Mouse (Mus musculus) intestine, embryonic 15.5 days (tissue): ENCODE results near the gene Tbxas1. TPM values are rescaled to one million over a fixed set of nuclear protein-coding genes. Genes with fewer than 3 reads are reported as not detected.

Source experiments
- ATAC-seq: fragments of 200-750 bp; cut with Nextera tagmentation; 2 replicates; pipeline ENCODE4 v1.8.0; 2017; ENCODE audit warnings: moderate TSS enrichment, moderate library complexity
- H3K27ac ChIP-seq: fragments of 300-500 bp; sonication (generic); 2 replicates; pipeline ENCODE4 v1.5.1; 2015; ENCODE audit warnings: mild to moderate bottlenecking, inconsistent platforms
- H3K27me3 ChIP-seq: fragments of 300-500 bp; sonication (generic); replicated peaks from 2 replicates; pipeline ENCODE4 v1.6.1; 2015; ENCODE audit warnings: inconsistent platforms
- H3K36me3 ChIP-seq: fragments of 300-500 bp; sonication (generic); 2 replicates; pipeline ENCODE4 v1.6.1; 2015; ENCODE audit warnings: inconsistent platforms
- H3K4me1 ChIP-seq: fragments of 300-500 bp; sonication (generic); replicated peaks from 2 replicates; pipeline ENCODE4 v1.6.1; 2015; ENCODE audit warnings: inconsistent platforms
- H3K4me2 ChIP-seq: fragments of 300-500 bp; sonication (generic); replicated peaks from 2 replicates; pipeline ENCODE4 v1.6.1; 2015; ENCODE audit warnings: mild to moderate bottlenecking, inconsistent platforms
- H3K4me3 ChIP-seq: fragments of 300-500 bp; sonication (generic); replicated peaks from 2 replicates; pipeline ENCODE4 v1.5.1; 2015; ENCODE audit warnings: inconsistent platforms
- H3K9ac ChIP-seq: fragments of 300-500 bp; sonication (generic); 2 replicates; pipeline ENCODE4 v1.6.1; 2015; ENCODE audit warnings: inconsistent platforms
- H3K9me3 ChIP-seq: fragments of 300-500 bp; sonication (generic); 2 replicates; pipeline ENCODE4 v1.6.1; 2016; ENCODE audit warnings: inconsistent platforms
- WGBS: fragments of 180-500 bp; shearing (Covaris S2); methylation state at CpG from one replicate; pipeline ENCODE4 v1.1.7; 2015; 5-methylcytosine and 5-hydroxymethylcytosine counted together
- polyA plus RNA-seq: library from polyadenylated mRNA; unstranded; fragments of >200 nt; fragmentation: Nextera tagmentation; extraction: Ambion mirVana; gene quantifications from 2 replicates; pipeline ENCODE4 v1.2.1, GENCODE M21; 2015

The Tbxas1 gene
- polyA plus RNA-seq, 1 experiment from 2014 or later = 3.4 TPM

DNA sequence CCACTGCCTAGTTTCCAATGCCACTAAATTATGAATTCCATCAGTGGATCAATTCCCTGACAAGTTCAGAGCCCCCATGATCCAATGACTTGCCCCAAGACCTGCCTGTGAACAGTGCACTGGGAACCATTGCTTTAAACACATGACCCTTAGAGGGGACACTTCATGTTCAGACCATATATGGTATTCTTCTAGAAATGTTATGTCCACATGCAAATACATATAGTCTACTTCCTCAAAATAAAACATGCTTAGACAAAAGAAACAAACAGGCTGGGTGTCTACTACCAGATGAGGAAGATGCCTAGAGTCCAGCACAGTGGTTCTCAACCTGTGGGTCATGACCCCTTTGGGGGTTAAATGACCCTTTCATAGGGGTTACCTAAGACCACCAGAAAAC lies 201.3 kb downstream of the Tbxas1 start:
- H3K27me3 ChIP-seq = no peaks in the 10 kb centered on the region
- H3K27ac ChIP-seq = no peak overlapping the region
- ATAC-seq = no peak
- H3K36me3 ChIP-seq = no peaks in the 10 kb centered on the region
- H3K4me2 ChIP-seq = no peak overlapping the region
- no peak overlapping the region for H3K4me3 ChIP-seq
- no peaks in the 10 kb centered on the region for H3K4me1 ChIP-seq
- no peak overlapping the region for H3K9ac ChIP-seq
- no peaks in the 10 kb centered on the region for H3K9me3 ChIP-seq

DNA sequence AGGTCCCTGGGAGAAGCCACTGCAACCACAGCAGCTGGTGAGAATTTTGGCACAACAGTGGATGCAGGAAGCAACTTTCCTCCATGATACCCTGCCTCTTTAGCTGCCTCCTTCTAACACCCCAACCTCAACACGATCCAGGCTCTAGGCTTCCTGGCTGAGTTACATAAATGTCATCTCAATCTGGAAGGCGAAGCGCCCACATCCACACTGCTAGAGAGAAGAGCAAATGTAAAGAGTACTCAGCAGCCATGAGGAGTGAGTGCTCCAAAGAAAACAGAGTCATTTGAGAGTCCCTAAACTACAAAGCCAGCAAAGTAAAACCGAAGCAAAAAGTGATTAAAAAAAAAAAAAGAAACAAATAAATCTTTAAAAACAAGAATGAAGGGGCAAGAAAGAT lies 229.4 kb downstream of the Tbxas1 start:
- Histone ChIP-seq H3K4me3 (no peak overlapping the region), H3K4me1 (no peaks in the 10 kb centered on the region), H3K27ac (no peak overlapping the region), H3K9me3 (no peaks in the 10 kb centered on the region), H3K4me2 (no peak overlapping the region), H3K9ac (no peak overlapping the region), H3K27me3 (no peaks in the 10 kb centered on the region), H3K36me3 (no peaks in the 10 kb centered on the region)
- WGBS = 82% methylated on average over 4 of the region's 4 CpGs
- no peak for ATAC-seq

- 56% methylated on average over 2 of the region's 2 CpGs for WGBS
- H3K9ac ChIP-seq = no peak overlapping the region
- no peaks in the 10 kb centered on the region for H3K27me3 ChIP-seq
- no peak for ATAC-seq
- H3K4me1 ChIP-seq = no peaks in the 10 kb centered on the region
- H3K27ac ChIP-seq = no peak overlapping the region
- H3K36me3 ChIP-seq = no peaks in the 10 kb centered on the region
- H3K4me3 ChIP-seq = no peak overlapping the region
- no peak overlapping the region for H3K4me2 ChIP-seq
- no peaks in the 10 kb centered on the region for H3K9me3 ChIP-seq
Measured at GRCm38 (mm10) chr6:39106812-39107211, 231.6 kb downstream of the Tbxas1 start.

GRCm38 (mm10) chr6:39112701-39113100 lies 237.5 kb downstream of the Tbxas1 start:
- H3K9ac ChIP-seq = no peak overlapping the region
- no peak overlapping the region for H3K4me2 ChIP-seq
- WGBS = 91% methylated on average over 3 of the region's 3 CpGs
- H3K4me1 ChIP-seq = peaks cover 3% of the 10 kb centered on the region; the same call in 1 of the 2 replicates
- no peak overlapping the region for H3K4me3 ChIP-seq
- ATAC-seq = no peak
- H3K27ac ChIP-seq = no peak overlapping the region
- no peaks in the 10 kb centered on the region for H3K9me3 ChIP-seq
- no peaks in the 10 kb centered on the region for H3K36me3 ChIP-seq
- H3K27me3 ChIP-seq = no peaks in the 10 kb centered on the region

DNA sequence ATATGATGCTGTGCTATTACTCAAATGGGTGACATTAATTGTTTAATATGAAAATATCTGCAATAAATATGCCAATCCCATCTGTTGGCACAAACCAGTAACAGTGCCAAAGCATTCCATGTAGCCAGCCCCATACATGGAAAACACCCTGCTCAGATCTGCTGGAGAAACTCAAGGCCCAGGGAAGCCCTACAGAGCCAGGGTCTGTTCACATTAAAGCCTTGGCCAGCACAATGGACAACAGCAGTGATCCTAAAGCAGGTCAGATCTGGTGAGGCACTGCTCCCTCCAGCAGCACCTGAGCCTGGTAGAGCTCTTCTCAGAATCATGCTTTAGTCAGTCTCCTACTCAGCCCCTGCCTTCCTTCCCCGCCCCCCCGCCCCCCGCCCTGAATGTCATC lies 237.9 kb downstream of the Tbxas1 start:
- H3K4me2 ChIP-seq = no peak overlapping the region
- H3K27ac ChIP-seq = no peak overlapping the region
- no peaks in the 10 kb centered on the region for H3K27me3 ChIP-seq
- H3K9me3 ChIP-seq = no peaks in the 10 kb centered on the region
- H3K4me3 ChIP-seq = no peak overlapping the region
- H3K36me3 ChIP-seq = no peaks in the 10 kb centered on the region
- peaks cover 3% of the 10 kb centered on the region; the same call in 1 of the 2 replicates for H3K4me1 ChIP-seq
- 95% methylated on average over 3 of the region's 3 CpGs for WGBS
- ATAC-seq = no peak
- no peak overlapping the region for H3K9ac ChIP-seq

GRCm38 (mm10) chr6:39115438-39115837 lies 240.2 kb downstream of the Tbxas1 start:
- no peak overlapping the region for H3K4me3 ChIP-seq
- no peaks in the 10 kb centered on the region for H3K27me3 ChIP-seq
- no peak for ATAC-seq
- no peak overlapping the region for H3K4me2 ChIP-seq
- 83% methylated on average over 1 of the region's 1 CpGs for WGBS
- no peaks in the 10 kb centered on the region for H3K9me3 ChIP-seq
- peaks cover 3% of the 10 kb centered on the region; the same call in 1 of the 2 replicates for H3K4me1 ChIP-seq
- no peaks in the 10 kb centered on the region for H3K36me3 ChIP-seq
- H3K9ac ChIP-seq = no peak overlapping the region
- H3K27ac ChIP-seq = no peak overlapping the region

- Histone ChIP-seq H3K9ac (peak within 1 kb of the TSS; percentile 79), H3K4me2 (peak within 1 kb of the TSS; percentile 74), H3K9me3 (no peaks in the 10 kb centered on the region), H3K4me1 (peaks cover 3% of the 10 kb centered on the region; the same call in 1 of the 2 replicates), H3K27me3 (no peaks in the 10 kb centered on the region), H3K4me3 (peak within 1 kb of the TSS; percentile 85), H3K36me3 (no peaks in the 10 kb centered on the region), H3K27ac (peak within 1 kb of the TSS; percentile 49; the same call in 1 of the 2 replicates)
- ATAC-seq = peak; percentile 93
- WGBS = 2% methylated on average over 101 of the region's 101 CpGs
Measured at GRCm38 (mm10) chr6:39117584-39118455, 242.6 kb downstream of the Tbxas1 start, which contains the start of gene Parp12. Parp12 (minus strand) TSS chr6:39118349.

- 13% methylated on average over 49 of the region's 49 CpGs for WGBS
- no peak for ATAC-seq
- peak overlapping the region; percentile 74 for H3K4me2 ChIP-seq
- H3K9ac ChIP-seq = peak overlapping the region; percentile 79
- peak overlapping the region; percentile 49; the same call in 1 of the 2 replicates for H3K27ac ChIP-seq
- peaks cover 3% of the 10 kb centered on the region; the same call in 1 of the 2 replicates for H3K4me1 ChIP-seq
- no peaks in the 10 kb centered on the region for H3K9me3 ChIP-seq
- H3K27me3 ChIP-seq = no peaks in the 10 kb centered on the region
- H3K36me3 ChIP-seq = no peaks in the 10 kb centered on the region
- peak overlapping the region; percentile 85 for H3K4me3 ChIP-seq
Measured at GRCm38 (mm10) chr6:39118456-39118881, 243.3 kb downstream of the Tbxas1 start.

- H3K36me3 ChIP-seq = no peaks in the 10 kb centered on the region
- H3K9ac ChIP-seq = no peak overlapping the region
- 56% methylated on average over 3 of the region's 3 CpGs for WGBS
- H3K27me3 ChIP-seq = no peaks in the 10 kb centered on the region
- H3K4me3 ChIP-seq = no peak overlapping the region
- no peak for ATAC-seq
- H3K4me1 ChIP-seq = peaks cover 3% of the 10 kb centered on the region; the same call in 1 of the 2 replicates
- no peak overlapping the region for H3K27ac ChIP-seq
- H3K4me2 ChIP-seq = no peak overlapping the region
- no peaks in the 10 kb centered on the region for H3K9me3 ChIP-seq
Measured at GRCm38 (mm10) chr6:39120685-39121084, 245.5 kb downstream of the Tbxas1 start.

DNA sequence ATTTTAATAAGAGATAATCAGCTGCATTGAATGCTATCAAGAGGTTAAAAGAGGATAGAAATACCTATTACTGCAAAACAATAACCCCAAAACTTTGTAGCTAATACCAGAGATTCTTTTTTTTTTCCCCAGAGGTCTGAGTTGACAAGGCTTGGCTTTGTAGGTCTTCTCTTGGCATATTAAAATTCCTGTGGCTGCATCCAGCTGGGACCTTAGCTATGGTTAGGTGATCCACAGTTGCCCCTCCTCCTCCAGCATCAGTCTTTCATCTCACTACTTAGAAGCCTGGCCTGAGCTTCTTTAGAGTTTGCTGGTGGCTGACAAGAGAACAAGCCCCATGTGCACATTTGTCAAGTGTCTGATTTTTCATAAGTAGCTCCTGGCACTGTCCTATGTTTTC lies 249.5 kb downstream of the Tbxas1 start:
- Histone ChIP-seq H3K9ac (no peak overlapping the region), H3K36me3 (no peaks in the 10 kb centered on the region), H3K27ac (no peak overlapping the region), H3K27me3 (no peaks in the 10 kb centered on the region), H3K4me1 (no peaks in the 10 kb centered on the region), H3K9me3 (no peaks in the 10 kb centered on the region), H3K4me2 (no peak overlapping the region), H3K4me3 (no peak overlapping the region)
- no peak for ATAC-seq

- ATAC-seq = no peak
- WGBS = 42% methylated on average over 4 of the region's 4 CpGs
- Histone ChIP-seq H3K4me1 (no peaks in the 10 kb centered on the region), H3K9ac (no peak overlapping the region), H3K27me3 (no peaks in the 10 kb centered on the region), H3K27ac (no peak overlapping the region), H3K4me3 (no peak overlapping the region), H3K36me3 (peaks cover 13% of the 10 kb centered on the region; the same call in 1 of the 2 replicates), H3K4me2 (no peak overlapping the region), H3K9me3 (no peaks in the 10 kb centered on the region)
Measured at GRCm38 (mm10) chr6:39131480-39131879, 256.3 kb downstream of the Tbxas1 start.

DNA sequence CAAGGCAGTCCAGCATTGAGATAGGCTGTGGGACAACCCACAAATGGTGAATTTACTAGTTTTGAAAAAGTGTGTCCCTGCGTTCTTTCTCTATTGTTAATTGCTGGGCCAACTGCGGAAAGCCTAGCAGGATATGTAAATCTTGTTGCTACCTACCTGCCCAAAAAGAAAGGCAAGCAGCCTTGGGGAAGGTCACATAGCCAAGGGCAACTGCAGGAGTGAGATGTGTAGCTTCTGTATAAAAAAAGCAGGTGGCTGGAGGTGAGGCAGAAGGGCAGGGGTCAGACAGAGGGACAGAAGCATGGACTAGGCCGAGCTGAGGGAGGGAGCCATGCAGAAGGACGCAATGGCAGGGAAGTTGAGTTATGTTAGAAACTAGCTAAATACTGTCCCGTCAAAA lies 257.4 kb downstream of the Tbxas1 start:
- no peaks in the 10 kb centered on the region for H3K27me3 ChIP-seq
- WGBS = 76% methylated on average over 5 of the region's 5 CpGs
- peaks cover 13% of the 10 kb centered on the region; the same call in 1 of the 2 replicates for H3K36me3 ChIP-seq
- H3K4me2 ChIP-seq = no peak overlapping the region
- H3K4me1 ChIP-seq = no peaks in the 10 kb centered on the region
- no peak overlapping the region for H3K4me3 ChIP-seq
- no peak overlapping the region for H3K27ac ChIP-seq
- no peaks in the 10 kb centered on the region for H3K9me3 ChIP-seq
- H3K9ac ChIP-seq = no peak overlapping the region
- ATAC-seq = no peak
